Mouse (Mus musculus) liver, embryonic 14.5 days (tissue): ENCODE results near the gene Tnfrsf4. TPM values are rescaled to one million over a fixed set of nuclear protein-coding genes. Genes with fewer than 3 reads are reported as not detected.

Source experiments
- ATAC-seq: fragments of 200-750 bp; cut with Nextera tagmentation; 2 replicates; pipeline ENCODE4 v1.8.0; 2017; ENCODE audit warnings: moderate number of reproducible peaks, mild to moderate bottlenecking, moderate library complexity; ENCODE audit not compliant: insufficient read depth
- DNase-seq, 3 experiments: peaks; one replicate each; pipeline ENCODE4 v3.0.0-alpha.2; 2012 to 2013; ENCODE audit warnings: low read depth in 3 of 3, low spot score in 3 of 3
- H3K27ac ChIP-seq: fragments of 300-500 bp; sonication (generic); 2 replicates; pipeline ENCODE4 v1.5.1; 2014; ENCODE audit warnings: moderate library complexity, mild to moderate bottlenecking, control low read depth, inconsistent platforms
- H3K27me3 ChIP-seq: fragments of 300-500 bp; sonication (generic); 2 replicates; pipeline ENCODE4 v1.6.1; 2014; ENCODE audit warnings: mild to moderate bottlenecking, low read length, moderate library complexity; ENCODE audit not compliant: control insufficient read depth, insufficient read depth
- H3K36me3 ChIP-seq: fragments of 300-500 bp; sonication (generic); replicated peaks from 2 replicates; pipeline ENCODE4 v1.6.1; 2014; ENCODE audit warnings: low read depth; ENCODE audit not compliant: control insufficient read depth, insufficient read depth
- H3K4me1 ChIP-seq, 2 experiments: fragments of 200-500 bp in 1 of 2; fragments of 300-500 bp in 1 of 2; sonication (generic) in 1 of 2; replicated peaks; 2 replicates each; pipeline ENCODE4 v1.6.1; 2012 to 2014; ENCODE audit warnings: antibody characterized with exemption in 1 of 2, inconsistent platforms in 1 of 2, low read length in 1 of 2; ENCODE audit not compliant: control insufficient read depth in 2 of 2, insufficient read depth in 2 of 2
- H3K4me2 ChIP-seq: fragments of 300-500 bp; sonication (generic); 2 replicates; pipeline ENCODE4 v1.6.1; 2014; ENCODE audit warnings: low read depth, mild to moderate bottlenecking, control low read depth, moderate library complexity
- H3K4me3 ChIP-seq, 2 experiments: fragments of 200-500 bp in 1 of 2; fragments of 300-500 bp in 1 of 2; sonication (generic) in 1 of 2; 2 replicates each; pipeline ENCODE4 v1.5.1; 2012 to 2014; ENCODE audit warnings: low read depth in 2 of 2, low read length in 2 of 2, mild to moderate bottlenecking in 2 of 2, control low read depth in 1 of 2, inconsistent platforms in 1 of 2, moderate library complexity in 1 of 2; ENCODE audit not compliant: insufficient read depth in 1 of 2
- H3K9ac ChIP-seq: fragments of 300-500 bp; sonication (generic); replicated peaks from 2 replicates; pipeline ENCODE4 v1.6.1; 2014; ENCODE audit warnings: mild to moderate bottlenecking, control low read depth, moderate library complexity
- H3K9me3 ChIP-seq: fragments of 300-500 bp; sonication (generic); 2 replicates; pipeline ENCODE4 v1.6.1; 2016; ENCODE audit warnings: low read length, mixed read lengths; ENCODE audit not compliant: control insufficient read depth
- CTCF ChIP-seq: IDR thresholded peaks from 2 replicates; pipeline ENCODE4 v1.5.1; 2016; ENCODE audit warnings: antibody characterized with exemption, low read depth, control low read depth
- EP300 ChIP-seq: IDR thresholded peaks from 2 replicates; pipeline ENCODE4 v1.6.1; 2016; ENCODE audit warnings: antibody characterized with exemption, low read depth
- WGBS: fragments of 180-500 bp; shearing (Covaris S2); extraction: QIAGEN DNeasy Blood & Tissue Kit; methylation state at CpG from one replicate; pipeline ENCODE4 v1.1.7; 2014; ENCODE audit not compliant: insufficient replicate concordance; 5-methylcytosine and 5-hydroxymethylcytosine counted together
- polyA plus RNA-seq, 2 experiments: library from polyadenylated mRNA; depleted of rRNA in 1 of 2; stranded (reverse) in 1 of 2; unstranded in 1 of 2; fragments of >200 nt; fragmentation: Nextera tagmentation in 1 of 2; extraction: Ambion mirVana in 1 of 2; gene quantifications; 2 replicates each; pipeline versions ENCODE4 v1.2.1 to v1.2.3; 2012 to 2014

Gene Tnfrsf4
- polyA plus RNA-seq, 2 experiments = 0.13 to 1.0 TPM

GRCm38 (mm10) chr4:156031593-156032391 is 18.1 kb downstream of the Tnfrsf4 start:
- Histone ChIP-seq H3K27ac (no peak overlapping the region), H3K4me2 (peak overlapping the region; percentile 56), H3K4me1 (peaks cover 0 to 14% of the 10 kb centered on the region in 2 experiments; a peak in 2 of 4 replicates), H3K27me3 (peaks cover 19% of the 10 kb centered on the region), H3K36me3 (no peaks in the 10 kb centered on the region), H3K9me3 (no peaks in the 10 kb centered on the region), H3K4me3 (peak overlapping the region; percentile 46 to 75), H3K9ac (peak overlapping the region; percentile 41)
- peak; percentile 61 for ATAC-seq
- no peak for DNase-seq
- WGBS = 3% methylated on average over 24 of the region's 24 CpGs
- TF ChIP-seq CTCF = no peak

- Histone ChIP-seq H3K9ac (no peak overlapping the region), H3K4me1 (peaks cover 0 to 14% of the 10 kb centered on the region in 2 experiments; a peak in 2 of 4 replicates), H3K27me3 (peaks cover 19% of the 10 kb centered on the region), H3K4me3 (no peak overlapping the region), H3K36me3 (no peaks in the 10 kb centered on the region), H3K9me3 (no peaks in the 10 kb centered on the region), H3K4me2 (no peak overlapping the region), H3K27ac (no peak overlapping the region)
- no peak for ATAC-seq
- TF ChIP-seq EP300 (no peak), CTCF (no peak)
- WGBS = 40% methylated on average over 4 of the region's 4 CpGs
- no peak for DNase-seq
Observed at GRCm38 (mm10) chr4:156032856-156033255, 19.2 kb downstream of the Tnfrsf4 start.

GRCm38 (mm10) chr4:156033476-156034119 is 20.0 kb downstream of the Tnfrsf4 start:
- no peak overlapping the region for H3K27ac ChIP-seq
- 0 out of 2 replicates have a peak, but pooled peaks have one; percentile 29 for ATAC-seq

GRCm38 (mm10) chr4:156034301-156034700 is 20.7 kb downstream of the Tnfrsf4 start:
- TF ChIP-seq EP300 (no peak), CTCF (no peak)
- H3K27ac ChIP-seq = no peak overlapping the region
- 65% methylated on average over 4 of the region's 4 CpGs for WGBS
- no peak overlapping the region for H3K4me2 ChIP-seq
- H3K36me3 ChIP-seq = no peaks in the 10 kb centered on the region
- H3K9ac ChIP-seq = no peak overlapping the region
- no peak overlapping the region for H3K4me3 ChIP-seq
- H3K9me3 ChIP-seq = no peaks in the 10 kb centered on the region
- no peak for DNase-seq
- H3K27me3 ChIP-seq = peaks cover 19% of the 10 kb centered on the region
- H3K4me1 ChIP-seq = peaks cover 0 to 14% of the 10 kb centered on the region in 2 experiments; a peak in 2 of 4 replicates
- ATAC-seq = no peak

More at GRCm38 (mm10) chr4:156033476-156034119, 20.0 kb downstream of the Tnfrsf4 start:
- Histone ChIP-seq H3K4me2 (no peak overlapping the region), H3K9ac (no peak overlapping the region), H3K27me3 (peaks cover 19% of the 10 kb centered on the region), H3K4me1 (peaks cover 0 to 14% of the 10 kb centered on the region in 2 experiments; a peak in 2 of 4 replicates), H3K36me3 (no peaks in the 10 kb centered on the region), H3K4me3 (no peak overlapping the region), H3K9me3 (no peaks in the 10 kb centered on the region)
- no peak for TF ChIP-seq EP300
- peak; percentile 89 for TF ChIP-seq CTCF
- WGBS = 22% methylated on average over 6 of the region's 6 CpGs
- DNase-seq = peak in 1 of 3 experiments; percentile 20

GRCm38 (mm10) chr4:156034901-156035300 is 21.3 kb downstream of the Tnfrsf4 start:
- 6% methylated on average over 25 of the region's 25 CpGs for WGBS
- Histone ChIP-seq H3K27ac (no peak overlapping the region), H3K27me3 (peaks cover 19% of the 10 kb centered on the region), H3K36me3 (no peaks in the 10 kb centered on the region), H3K9me3 (no peaks in the 10 kb centered on the region), H3K4me3 (no peak overlapping the region), H3K4me2 (no peak overlapping the region), H3K9ac (no peak overlapping the region), H3K4me1 (peaks cover 0 to 14% of the 10 kb centered on the region in 2 experiments; a peak in 2 of 4 replicates)
- ATAC-seq (no peak), DNase-seq (no peak)
- TF ChIP-seq EP300 (no peak), CTCF (no peak)
